Mouse (Mus musculus) intestine, postnatal 0 days (tissue): ENCODE results near the gene Plce1. TPM values are rescaled to one million over a fixed set of nuclear protein-coding genes. Genes with fewer than 3 reads are reported as not detected.
A peak's percentile ranks its signal among the peaks of the same experiment; 100 is the strongest.

Experiments used
- ATAC-seq: fragments of 200-750 bp; cut with Nextera tagmentation; 2 replicates; pipeline ENCODE4 v1.8.0; 2017; ENCODE audit warnings: mild to moderate bottlenecking, moderate TSS enrichment, moderate library complexity
- H3K27ac ChIP-seq: fragments of 300-500 bp; sonication (generic); 2 replicates; pipeline ENCODE4 v1.5.1; 2014; ENCODE audit warnings: mild to moderate bottlenecking, low read depth, low read length, moderate library complexity
- H3K27me3 ChIP-seq: fragments of 300-500 bp; sonication (generic); replicated peaks from 2 replicates; pipeline ENCODE4 v1.6.1; 2014; ENCODE audit warnings: low read length, mixed read lengths; ENCODE audit not compliant: control insufficient read depth, insufficient read depth
- H3K36me3 ChIP-seq: fragments of 300-500 bp; sonication (generic); 2 replicates; pipeline ENCODE4 v1.6.1; 2014; ENCODE audit warnings: mild to moderate bottlenecking, moderate library complexity; ENCODE audit not compliant: control insufficient read depth, insufficient read depth
- H3K4me1 ChIP-seq: fragments of 300-500 bp; sonication (generic); replicated peaks from 2 replicates; pipeline ENCODE4 v1.6.1; 2014; ENCODE audit warnings: antibody characterized with exemption, low read length, mixed read lengths; ENCODE audit not compliant: control insufficient read depth, insufficient read depth
- H3K4me2 ChIP-seq: fragments of 300-500 bp; sonication (generic); replicated peaks from 2 replicates; pipeline ENCODE4 v1.6.1; 2014; ENCODE audit warnings: low read depth, mild to moderate bottlenecking, moderate library complexity
- H3K4me3 ChIP-seq: fragments of 300-500 bp; sonication (generic); 2 replicates; pipeline ENCODE4 v1.5.1; 2014; ENCODE audit warnings: low read depth, low read length
- H3K9ac ChIP-seq: fragments of 300-500 bp; sonication (generic); 2 replicates; pipeline ENCODE4 v1.6.1; 2014; ENCODE audit warnings: mild to moderate bottlenecking, low read depth, low read length
- H3K9me3 ChIP-seq: fragments of 300-500 bp; sonication (generic); 2 replicates; pipeline ENCODE4 v1.6.1; 2016; ENCODE audit warnings: mixed run types; ENCODE audit not compliant: control insufficient read depth
- CTCF ChIP-seq: sonication (generic); IDR thresholded peaks from 2 replicates; pipeline ENCODE4 v1.5.1; 2016; ENCODE audit warnings: low read depth, mild to moderate bottlenecking, control low read depth, antibody characterized with exemption, moderate library complexity
- WGBS: fragments of 180-500 bp; shearing (Covaris S2); extraction: QIAGEN DNeasy Blood & Tissue Kit; methylation state at CpG from one replicate; pipeline ENCODE4 v1.1.7; 2014; 5-methylcytosine and 5-hydroxymethylcytosine counted together
- polyA plus RNA-seq: library from polyadenylated mRNA; unstranded; fragments of >200 nt; fragmentation: Nextera tagmentation; extraction: Ambion mirVana; gene quantifications from 2 replicates; pipeline ENCODE4 v1.2.1, GENCODE M21; 2015

The Plce1 gene
- polyA plus RNA-seq, 1 experiment from 2014 or later = 2.9 TPM

GRCm38 (mm10) chr19:38750192-38750591 is 269.3 kb downstream of the Plce1 start:
- Histone ChIP-seq H3K27me3 (no peaks in the 10 kb centered on the region), H3K4me2 (no peak overlapping the region), H3K9me3 (no peaks in the 10 kb centered on the region), H3K4me3 (no peak overlapping the region), H3K4me1 (no peaks in the 10 kb centered on the region), H3K36me3 (no peaks in the 10 kb centered on the region), H3K27ac (no peak overlapping the region), H3K9ac (no peak overlapping the region)
- ATAC-seq = no peak
- TF ChIP-seq CTCF = peak; percentile 63
- 34% methylated on average over 4 of the region's 4 CpGs for WGBS

GRCm38 (mm10) chr19:38757161-38757560 is 276.3 kb downstream of the Plce1 start:
- 91% methylated on average over 3 of the region's 3 CpGs for WGBS
- Histone ChIP-seq H3K9me3 (no peaks in the 10 kb centered on the region), H3K4me2 (no peak overlapping the region), H3K27ac (no peak overlapping the region), H3K36me3 (no peaks in the 10 kb centered on the region), H3K27me3 (no peaks in the 10 kb centered on the region), H3K4me3 (no peak overlapping the region), H3K9ac (no peak overlapping the region), H3K4me1 (no peaks in the 10 kb centered on the region)
- ATAC-seq = no peak
- TF ChIP-seq CTCF = no peak

GRCm38 (mm10) chr19:38758056-38758455 is 277.1 kb downstream of the Plce1 start:
- no peaks in the 10 kb centered on the region for H3K4me1 ChIP-seq
- H3K4me3 ChIP-seq = no peak overlapping the region
- H3K27ac ChIP-seq = no peak overlapping the region
- no peaks in the 10 kb centered on the region for H3K36me3 ChIP-seq
- no peak overlapping the region for H3K4me2 ChIP-seq
- no peak for TF ChIP-seq CTCF
- ATAC-seq = no peak
- no peaks in the 10 kb centered on the region for H3K9me3 ChIP-seq
- no peaks in the 10 kb centered on the region for H3K27me3 ChIP-seq
- H3K9ac ChIP-seq = no peak overlapping the region
- WGBS = 73% methylated on average over 5 of the region's 5 CpGs

GRCm38 (mm10) chr19:38758685-38759472 is 278.0 kb downstream of the Plce1 start:
- no peaks in the 10 kb centered on the region for H3K4me1 ChIP-seq
- no peak overlapping the region for H3K27ac ChIP-seq
- no peak overlapping the region for H3K4me2 ChIP-seq
- H3K36me3 ChIP-seq = no peaks in the 10 kb centered on the region
- no peak for TF ChIP-seq CTCF
- H3K4me3 ChIP-seq = no peak overlapping the region
- 72% methylated on average over 7 of the region's 7 CpGs for WGBS
- H3K9me3 ChIP-seq = no peaks in the 10 kb centered on the region
- H3K9ac ChIP-seq = no peak overlapping the region
- H3K27me3 ChIP-seq = no peaks in the 10 kb centered on the region
- ATAC-seq = no peak

DNA sequence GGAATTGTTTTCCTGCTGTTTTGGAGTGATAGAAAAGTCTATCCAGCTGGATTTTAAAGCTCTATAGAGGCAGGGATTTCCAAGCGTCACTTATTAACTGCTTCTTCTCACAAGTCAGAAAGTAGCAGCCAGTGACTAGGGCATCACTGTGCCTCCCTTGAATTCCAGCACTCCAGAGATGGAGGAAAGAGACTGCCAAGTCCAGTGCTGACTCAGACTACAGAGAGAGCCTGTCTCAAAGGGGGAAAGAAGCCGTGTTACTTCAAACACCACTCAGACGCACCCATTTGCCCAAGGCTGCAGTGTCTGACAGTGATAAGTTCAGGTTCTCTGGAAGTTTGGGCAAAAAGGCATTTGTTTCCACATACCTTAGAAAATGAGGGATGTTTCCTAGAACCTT is 279.5 kb downstream of the Plce1 start:
- H3K36me3 ChIP-seq = no peaks in the 10 kb centered on the region; the same call in 1 of the 2 replicates
- no peak overlapping the region for H3K4me2 ChIP-seq
- H3K27me3 ChIP-seq = no peaks in the 10 kb centered on the region
- no peak for ATAC-seq
- H3K4me1 ChIP-seq = no peaks in the 10 kb centered on the region
- TF ChIP-seq CTCF = no peak
- no peak overlapping the region for H3K4me3 ChIP-seq
- no peaks in the 10 kb centered on the region for H3K9me3 ChIP-seq
- 78% methylated on average over 3 of the region's 3 CpGs for WGBS
- H3K9ac ChIP-seq = no peak overlapping the region
- H3K27ac ChIP-seq = no peak overlapping the region

- Histone ChIP-seq H3K36me3 (no peaks in the 10 kb centered on the region; the same call in 1 of the 2 replicates), H3K27me3 (no peaks in the 10 kb centered on the region), H3K9me3 (no peaks in the 10 kb centered on the region), H3K4me3 (no peak overlapping the region), H3K27ac (no peak overlapping the region), H3K4me2 (no peak overlapping the region), H3K4me1 (no peaks in the 10 kb centered on the region), H3K9ac (no peak overlapping the region)
- no peak for TF ChIP-seq CTCF
- no peak for ATAC-seq
- 66% methylated on average over 2 of the region's 2 CpGs for whole genome bisulfite sequencing
Observed at GRCm38 (mm10) chr19:38766306-38766705, 285.4 kb downstream of the Plce1 start.
